Mouse (Mus musculus) urinary bladder, postnatal 4 days (tissue): ENCODE results near the gene Gstp2.
"Not testable (repeated sequence)": the region's sequence is repeated elsewhere in the genome, so short reads cannot be mapped to it uniquely, and the experiment has no call there.

Experiments used
- DNase-seq, 2 experiments: peaks; one replicate each; pipeline ENCODE4 v3.0.0; 2021 to 2022; ENCODE audit warnings: low spot score in 2 of 2

The Gstp2 gene

GRCm38 (mm10) chr19:4049069-4049468 is 3.2 kb upstream of the Gstp2 start:
- not testable (repeated sequence) for DNase-seq

- peak; percentile 38 to 81 for DNase-seq
Observed at GRCm38 (mm10) chr19:4047859-4048258, 2.0 kb upstream of the Gstp2 start.

GRCm38 (mm10) chr19:4046866-4047254 is 1.0 kb upstream of the Gstp2 start:
- DNase-seq = no peak

- not testable (repeated sequence) for DNase-seq
Observed at GRCm38 (mm10) chr19:4044109-4044508, 1.7 kb downstream of the Gstp2 start.

- DNase-seq = peak; percentile 38 to 66
Observed at GRCm38 (mm10) chr19:4042124-4042523, 3.7 kb downstream of the Gstp2 start.

- not testable (repeated sequence) for DNase-seq
Observed at GRCm38 (mm10) chr19:4041500-4041899, 4.3 kb downstream of the Gstp2 start.

GRCm38 (mm10) chr19:4040941-4041340 is 4.9 kb downstream of the Gstp2 start:
- not testable (repeated sequence) for DNase-seq

GRCm38 (mm10) chr19:4037788-4038232 is 8.0 kb downstream of the Gstp2 start, which contains the start of gene Gstp1:
Gene Gstp1 (minus strand): TSS chr19:4037985.
- peak; percentile 85 to 86 for DNase-seq

- DNase-seq = not testable (repeated sequence)
Observed at GRCm38 (mm10) chr19:4037154-4037787, 8.6 kb downstream of the Gstp2 start.

- no peak for DNase-seq
Observed at GRCm38 (mm10) chr19:4036327-4037045, 9.3 kb downstream of the Gstp2 start.

GRCm38 (mm10) chr19:4033742-4034141 is 12.1 kb downstream of the Gstp2 start:
- DNase-seq = no peak

GRCm38 (mm10) chr19:4033298-4033697 is 12.5 kb downstream of the Gstp2 start:
- DNase-seq = no peak

GRCm38 (mm10) chr19:4032668-4033067 is 13.2 kb downstream of the Gstp2 start:
- no peak for DNase-seq

- DNase-seq = no peak
Observed at GRCm38 (mm10) chr19:4027576-4027975, 18.2 kb downstream of the Gstp2 start.

GRCm38 (mm10) chr19:4023185-4023584 is 22.6 kb downstream of the Gstp2 start:
- DNase-seq = no peak

- peak; percentile 79 to 81 for DNase-seq
Observed at GRCm38 (mm10) chr19:4018743-4019583, 26.9 kb downstream of the Gstp2 start.

GRCm38 (mm10) chr19:4017921-4018587 is 27.8 kb downstream of the Gstp2 start:
- DNase-seq = no peak

GRCm38 (mm10) chr19:4015635-4016034 is 30.2 kb downstream of the Gstp2 start:
- DNase-seq = no peak

- DNase-seq = no peak
Observed at GRCm38 (mm10) chr19:4014802-4015201, 31.0 kb downstream of the Gstp2 start.

- no peak for DNase-seq
Observed at GRCm38 (mm10) chr19:4013066-4013465, 32.8 kb downstream of the Gstp2 start.

GRCm38 (mm10) chr19:4012432-4013022 is 33.3 kb downstream of the Gstp2 start, which contains the start of gene Ndufv1:
Gene Ndufv1 (minus strand): TSS chr19:4012806.
- DNase-seq = peak; percentile 92 to 94
